Mouse (Mus musculus) kidney, embryonic 14.5 days (tissue): ENCODE measurements around the gene 1700069L16Rik. TPM values are rescaled to one million over a fixed set of nuclear protein-coding genes. Genes with fewer than 3 reads are reported as not detected.

Experiments used
- ATAC-seq: fragments of 200-750 bp; cut with Nextera tagmentation; 2 replicates; pipeline ENCODE4 v1.8.0; 2017; ENCODE audit warnings: moderate number of reproducible peaks, mild to moderate bottlenecking, moderate TSS enrichment, moderate library complexity; ENCODE audit not compliant: low FRiP score, low TSS enrichment
- H3K27ac ChIP-seq: fragments of 300-500 bp; sonication (generic); 2 replicates; pipeline ENCODE4 v1.5.1; 2014; ENCODE audit warnings: low read depth, mild to moderate bottlenecking, low read length, moderate library complexity, mixed read lengths
- H3K27me3 ChIP-seq: fragments of 300-500 bp; sonication (generic); 2 replicates; pipeline ENCODE4 v1.6.1; 2014; ENCODE audit warnings: mild to moderate bottlenecking, low read length; ENCODE audit not compliant: control insufficient read depth, insufficient read depth
- H3K36me3 ChIP-seq: fragments of 300-500 bp; sonication (generic); 2 replicates; pipeline ENCODE4 v1.6.1; 2014; ENCODE audit warnings: low read length, mixed read lengths; ENCODE audit not compliant: control insufficient read depth, insufficient read depth
- H3K4me1 ChIP-seq: fragments of 300-500 bp; sonication (generic); 2 replicates; pipeline ENCODE4 v1.6.1; 2014; ENCODE audit warnings: low read length, mixed read lengths; ENCODE audit not compliant: control insufficient read depth, insufficient read depth
- H3K4me2 ChIP-seq: fragments of 300-500 bp; sonication (generic); replicated peaks from 2 replicates; pipeline ENCODE4 v1.6.1; 2014; ENCODE audit warnings: low read depth, mild to moderate bottlenecking, low read length
- H3K4me3 ChIP-seq: fragments of 300-500 bp; sonication (generic); 2 replicates; pipeline ENCODE4 v1.5.1; 2014; ENCODE audit warnings: mild to moderate bottlenecking, low read length
- H3K9ac ChIP-seq: fragments of 300-500 bp; sonication (generic); 2 replicates; pipeline ENCODE4 v1.6.1; 2014; ENCODE audit warnings: low read depth, mild to moderate bottlenecking, low read length, moderate library complexity
- H3K9me3 ChIP-seq: fragments of 300-500 bp; sonication (generic); 2 replicates; pipeline ENCODE4 v1.6.1; 2016; ENCODE audit warnings: low read length; ENCODE audit not compliant: control insufficient read depth
- WGBS: fragments of 180-500 bp; shearing (Covaris S2); extraction: QIAGEN DNeasy Blood & Tissue Kit; methylation state at CpG from one replicate; pipeline ENCODE4 v1.1.7; 2014; 5-methylcytosine and 5-hydroxymethylcytosine counted together
- polyA plus RNA-seq: library from polyadenylated mRNA; unstranded; fragments of >200 nt; fragmentation: Nextera tagmentation; extraction: Ambion mirVana; gene quantifications from 2 replicates; pipeline ENCODE4 v1.2.1, GENCODE M21; 2014

1700069L16Rik gene
- polyA plus RNA-seq, result not detected in 2 replicates

- Histone ChIP-seq H3K27me3 (no peaks in the 10 kb centered on the region), H3K36me3 (no peaks in the 10 kb centered on the region), H3K27ac (no peak within 1 kb of the TSS), H3K9me3 (no peaks in the 10 kb centered on the region), H3K4me1 (no peaks in the 10 kb centered on the region), H3K4me2 (no peak within 1 kb of the TSS), H3K9ac (no peak within 1 kb of the TSS), H3K4me3 (no peak within 1 kb of the TSS)
- peak; percentile 69; the same call in 1 of the 2 replicates for ATAC-seq
- WGBS, result 1% methylated on average over 15 of the region's 15 CpGs
Observed at GRCm38 (mm10) chr5:113724446-113724845, at the start of gene 1700069L16Rik. TSS of gene 1700069L16Rik (minus strand) at chr5:113724772.

- peak overlapping the region; percentile 99 for H3K4me3 ChIP-seq
- WGBS, result 3% methylated on average over 7 of the region's 7 CpGs
- no peak overlapping the region for H3K27ac ChIP-seq
- no peak; the same call in 1 of the 2 replicates for ATAC-seq
- H3K4me1 ChIP-seq, result peaks cover 23% of the 10 kb centered on the region
- no peaks in the 10 kb centered on the region for H3K9me3 ChIP-seq
- peak overlapping the region; percentile 87 for H3K4me2 ChIP-seq
- peaks cover 29% of the 10 kb centered on the region for H3K36me3 ChIP-seq
- no peaks in the 10 kb centered on the region for H3K27me3 ChIP-seq
- peak overlapping the region; percentile 75; the same call in 1 of the 2 replicates for H3K9ac ChIP-seq
Observed at GRCm38 (mm10) chr5:113773664-113774063, 49.1 kb upstream of the 1700069L16Rik start.

DNA sequence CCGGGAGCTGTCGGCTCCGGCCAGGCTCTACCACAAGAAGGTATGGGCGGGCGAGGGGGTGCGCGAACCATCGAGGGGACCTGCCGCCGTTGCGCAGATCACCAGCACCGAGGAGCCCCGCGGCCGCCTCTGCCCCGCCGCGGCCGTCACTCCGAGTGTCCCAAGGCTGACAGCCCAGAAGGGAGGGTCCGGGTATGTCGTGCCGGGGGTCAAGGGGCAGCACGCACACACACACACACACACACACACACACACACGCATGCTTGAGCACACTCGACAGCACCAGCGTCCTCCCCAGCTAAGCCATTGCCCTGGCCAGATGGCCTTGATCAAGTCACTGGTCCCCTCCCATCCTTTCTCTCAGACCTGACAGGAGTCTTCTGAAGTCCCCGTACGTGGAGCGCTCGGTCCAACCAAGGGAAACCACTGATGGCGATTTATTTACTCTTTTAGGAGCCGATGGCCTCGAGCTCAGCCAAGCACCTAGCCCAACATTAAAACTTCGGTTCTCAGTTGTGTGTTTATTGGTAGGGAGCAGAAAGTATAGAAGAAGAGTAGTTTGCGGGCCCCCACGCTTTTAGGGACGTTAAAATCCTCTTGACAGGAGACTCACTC is 48.4 kb upstream of the 1700069L16Rik start:
- no peaks in the 10 kb centered on the region for H3K9me3 ChIP-seq
- WGBS, result 2% methylated on average over 31 of the region's 38 CpGs
- H3K36me3 ChIP-seq, result peaks cover 33% of the 10 kb centered on the region
- H3K27ac ChIP-seq, result no peak overlapping the region; the same call in 1 of the 2 replicates
- no peaks in the 10 kb centered on the region for H3K27me3 ChIP-seq
- peak overlapping the region; percentile 87 for H3K4me2 ChIP-seq
- ATAC-seq, result peak; percentile 36
- H3K4me1 ChIP-seq, result peaks cover 23% of the 10 kb centered on the region
- peak overlapping the region; percentile 75 for H3K9ac ChIP-seq
- H3K4me3 ChIP-seq, result peak overlapping the region; percentile 99

DNA sequence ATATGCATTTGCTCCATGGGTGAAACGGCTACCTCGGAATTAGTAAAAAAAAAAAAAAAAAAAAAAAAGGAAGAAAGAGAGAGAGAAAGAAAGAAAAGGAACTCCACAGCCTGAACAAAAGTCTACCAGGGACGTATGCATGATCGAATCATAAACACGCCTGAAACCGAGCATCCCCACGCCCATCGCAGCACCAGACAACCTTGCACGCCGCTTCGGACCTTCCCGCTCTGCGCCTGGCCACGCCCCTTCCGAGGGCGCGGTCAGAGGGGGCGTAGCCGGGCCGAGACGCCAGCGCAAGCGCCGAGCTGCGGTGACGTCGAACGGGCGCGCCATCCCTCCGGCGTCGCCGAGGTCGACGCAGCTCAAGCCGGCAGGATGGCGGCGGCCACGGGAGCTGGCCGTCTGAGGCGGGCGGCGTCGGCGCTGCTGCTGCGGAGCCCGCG is 47.9 kb upstream of the 1700069L16Rik start, which contains the start of the genes Sart3 and Iscu:
Gene Sart3 (minus strand): TSS at position 61 of the 446 bp plus-strand sequence.
Gene Iscu (plus strand): TSS at position 299 of the 446 bp plus-strand sequence.
- Histone ChIP-seq H3K4me2 (peak within 1 kb of the TSS; percentile 87), H3K36me3 (peaks cover 38% of the 10 kb centered on the region)
- WGBS, result under 1% methylated on average over 49 of the region's 49 CpGs

DNA sequence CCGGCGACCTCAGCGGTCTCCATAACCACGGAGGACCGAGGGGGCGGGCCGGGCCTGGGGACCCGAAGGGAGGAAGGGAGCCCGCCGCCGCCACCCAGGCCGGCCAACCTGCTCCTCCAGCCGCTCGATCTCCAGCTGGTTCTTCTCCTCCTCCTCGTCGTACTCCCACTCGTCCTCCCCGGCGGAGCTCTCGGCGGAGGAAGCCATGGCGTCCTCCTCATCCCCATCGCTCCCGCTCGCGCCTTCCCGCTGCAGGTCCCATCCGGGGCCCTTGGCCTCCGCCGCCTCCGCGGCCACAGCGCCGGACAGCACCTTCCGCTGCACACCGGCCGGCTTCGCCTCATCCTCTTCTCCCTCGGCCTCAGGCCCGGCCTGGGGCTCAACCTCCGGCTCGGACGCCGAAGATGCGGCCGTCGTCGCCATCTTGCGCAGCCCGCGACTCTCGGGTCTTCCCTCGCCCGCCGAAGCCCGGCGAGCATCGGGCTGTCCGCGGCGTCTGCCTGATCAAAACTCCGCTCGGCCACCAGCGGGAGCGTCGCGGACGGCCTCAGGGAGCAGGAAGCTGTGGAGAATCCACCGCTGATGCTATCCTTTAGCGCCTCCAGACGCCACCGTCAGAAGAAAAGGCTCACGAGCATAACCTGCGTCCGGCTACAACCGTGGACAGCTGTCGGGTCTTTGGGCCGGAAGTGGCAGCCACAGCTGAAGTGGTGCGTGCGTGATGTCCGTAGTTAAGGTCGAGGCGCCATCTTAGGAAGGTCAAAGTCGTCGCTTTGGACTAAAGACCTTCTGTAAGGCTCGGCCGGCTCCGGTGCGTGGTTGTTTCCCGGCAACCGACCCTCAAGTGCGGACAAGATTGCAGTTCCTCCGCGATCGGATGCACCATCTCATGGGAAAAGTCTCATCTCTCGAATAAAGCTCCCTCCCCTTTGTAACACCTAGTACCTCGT is 46.9 kb upstream of the 1700069L16Rik start:
- Histone ChIP-seq H3K4me2 (peak overlapping the region; percentile 87), H3K36me3 (peaks cover 39% of the 10 kb centered on the region), H3K4me3 (peak overlapping the region; percentile 99), H3K27me3 (no peaks in the 10 kb centered on the region), H3K9ac (peak overlapping the region; percentile 98), H3K9me3 (no peaks in the 10 kb centered on the region), H3K4me1 (peaks cover 23% of the 10 kb centered on the region), H3K27ac (peak overlapping the region; percentile 99)
- peak; percentile 73 for ATAC-seq
- whole genome bisulfite sequencing, result under 1% methylated on average over 93 of the region's 97 CpGs

More for the DNA sequence above, 47.9 kb upstream of the 1700069L16Rik start, which contains the start of the genes Sart3 and Iscu:
- H3K4me3 ChIP-seq, result peak within 1 kb of the TSS; percentile 99
- H3K9ac ChIP-seq, result peak within 1 kb of the TSS; percentile 98
- H3K9me3 ChIP-seq, result no peaks in the 10 kb centered on the region
- H3K4me1 ChIP-seq, result peaks cover 23% of the 10 kb centered on the region
- ATAC-seq, result peak; percentile 89
- no peaks in the 10 kb centered on the region for H3K27me3 ChIP-seq
- peak within 1 kb of the TSS; percentile 99 for H3K27ac ChIP-seq

GRCm38 (mm10) chr5:113768806-113769205 is 44.2 kb upstream of the 1700069L16Rik start:
- Histone ChIP-seq H3K4me3 (no peak overlapping the region), H3K27ac (no peak overlapping the region), H3K9ac (no peak overlapping the region), H3K27me3 (no peaks in the 10 kb centered on the region), H3K4me2 (no peak overlapping the region), H3K9me3 (no peaks in the 10 kb centered on the region), H3K4me1 (peaks cover 23% of the 10 kb centered on the region), H3K36me3 (peaks cover 29% of the 10 kb centered on the region; the same call in 1 of the 2 replicates)
- no peak for ATAC-seq
- 91% methylated on average over 8 of the region's 8 CpGs for WGBS

- peaks cover 17% of the 10 kb centered on the region for H3K4me1 ChIP-seq
- H3K4me3 ChIP-seq, result no peak overlapping the region
- H3K27ac ChIP-seq, result no peak overlapping the region
- WGBS, result 83% methylated on average over 13 of the region's 13 CpGs
- no peak overlapping the region for H3K9ac ChIP-seq
- no peaks in the 10 kb centered on the region for H3K27me3 ChIP-seq
- peaks cover 56% of the 10 kb centered on the region for H3K36me3 ChIP-seq
- no peak for ATAC-seq
- no peaks in the 10 kb centered on the region for H3K9me3 ChIP-seq
- H3K4me2 ChIP-seq, result no peak overlapping the region
Observed at GRCm38 (mm10) chr5:113765641-113766526, 41.3 kb upstream of the 1700069L16Rik start.

DNA sequence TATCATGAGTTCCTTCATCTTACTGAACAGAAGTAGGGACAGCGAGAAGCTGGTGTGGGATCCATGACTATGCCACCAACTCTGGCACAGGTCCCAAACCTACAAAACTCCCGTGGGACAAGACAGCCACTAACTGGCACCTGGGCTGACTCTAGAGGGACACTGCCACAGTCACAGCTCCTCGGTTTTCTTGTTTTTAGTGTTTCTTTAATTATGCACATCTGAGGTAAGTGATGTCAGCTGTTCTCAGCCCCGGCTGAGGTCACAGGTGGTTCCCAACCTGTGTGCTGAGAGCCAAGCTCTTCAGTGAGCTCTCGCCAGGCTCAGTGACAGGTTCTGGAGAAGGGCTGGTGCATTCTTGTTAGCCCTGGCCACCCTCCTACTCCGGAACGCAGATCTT is 39.9 kb upstream of the 1700069L16Rik start:
- no peak for ATAC-seq
- H3K4me1 ChIP-seq, result peaks cover 4% of the 10 kb centered on the region; the same call in 1 of the 2 replicates
- no peak overlapping the region for H3K4me3 ChIP-seq
- peaks cover 71% of the 10 kb centered on the region for H3K36me3 ChIP-seq
- no peak overlapping the region for H3K9ac ChIP-seq
- no peak overlapping the region for H3K4me2 ChIP-seq
- no peaks in the 10 kb centered on the region for H3K9me3 ChIP-seq
- 93% methylated on average over 7 of the region's 7 CpGs for WGBS
- H3K27ac ChIP-seq, result no peak overlapping the region
- no peaks in the 10 kb centered on the region for H3K27me3 ChIP-seq
